Mouse (Mus musculus) retina, embryonic 14.5 days (tissue): Measurements from ENCODE around the gene Ppip5k2.
A peak's percentile ranks its signal among the peaks of the same experiment; 100 is the strongest.

Source experiments
- DNase-seq: peaks from one replicate; pipeline ENCODE4 v3.0.0-alpha.2; 2015; ENCODE audit warnings: low spot score

The Ppip5k2 gene

GRCm38 (mm10) chr1:97660687-97661405 lies 109.4 kb downstream of the Ppip5k2 start:
- DNase-seq, result peak; percentile 73

DNA sequence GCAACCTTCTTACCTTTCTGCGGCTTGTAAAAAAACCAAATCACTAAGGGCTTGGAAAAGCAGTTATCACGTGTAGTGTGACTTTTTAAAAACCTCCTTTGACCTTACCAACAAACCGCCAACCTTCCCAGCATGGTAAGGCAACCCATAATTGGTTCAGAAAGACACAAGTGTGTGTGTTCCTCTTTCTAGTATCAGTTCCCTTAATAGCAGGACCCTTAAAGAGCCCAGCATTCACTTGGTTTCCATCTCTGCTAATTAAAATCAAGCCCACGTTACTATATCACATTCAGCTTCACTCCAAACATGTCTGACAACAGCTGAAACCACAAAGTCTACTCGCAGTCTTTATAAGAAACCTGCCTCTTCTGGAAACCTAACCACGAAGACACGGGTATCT lies 110.8 kb downstream of the Ppip5k2 start:
- DNase-seq, result peak; percentile 8

DNA sequence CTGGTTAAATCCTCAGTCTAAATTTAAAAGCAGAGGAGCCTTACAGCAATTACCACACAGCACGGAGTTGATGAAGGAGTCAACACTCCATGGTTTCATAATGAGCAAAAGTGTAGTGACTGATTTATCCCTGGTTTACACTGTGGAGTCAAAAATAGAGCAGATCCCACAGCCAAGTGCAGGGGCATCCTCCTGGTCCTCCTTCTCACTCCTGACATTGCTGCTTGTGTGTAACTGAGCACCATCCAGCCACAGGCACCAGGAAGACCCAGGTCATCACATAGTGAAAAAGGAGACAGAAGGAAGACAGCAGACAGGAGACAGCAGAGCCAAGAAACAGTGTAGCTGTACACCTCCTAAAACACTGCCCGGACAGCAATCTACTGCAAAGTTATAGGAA lies 112.4 kb downstream of the Ppip5k2 start:
- DNase-seq, result no peak

- no peak for DNase-seq
Measured at GRCm38 (mm10) chr1:97657201-97657600, 113.0 kb downstream of the Ppip5k2 start.
